In genomic region chr19:10786753-10787152, GRCm38 (mm10) we compare ENCODE assay signal across 19 mouse cellular contexts. TPM values are rescaled to one million over a fixed set of nuclear protein-coding genes. Genes with fewer than 3 reads are reported as not detected.
DNase-seq lines count a peak whose midpoint lies in the region; ATAC-seq and TF ChIP-seq lines count a peak whose summit lies in the region.
"Had no signal": no experiment of that assay in that cellular context is flagged by ENCODE, and none has a peak within 500 bp of the region (broad histone marks: within the 10 kb centered on the region; RNA-seq: fewer than 3 reads in every experiment).

No protein-coding gene starts in this region.

- no peaks in the 10 kb centered on the region for H3K36me3 ChIP-seq in spleen, adult 2 months (ENCODE audit: control insufficient read depth, insufficient read depth, low read length)
- H3K36me3 ChIP-seq in kidney, embryonic 15.5 days = no peaks in the 10 kb centered on the region
- H3K36me3 ChIP-seq: embryonic facial prominence, embryonic 12.5 days; heart, embryonic 13.5 days had no signal

- intact Hi-C loops in gastrocnemius, adult 2 months (cut with DNase I) = loop anchor here (5.0 kb wide), 1 partner anchor 91 kb away; no protein-coding TSS in a partner anchor
- intact Hi-C loops in gastrocnemius, postnatal 36 days (cut with DNase I) = no loop called here

- H3K9me3 ChIP-seq in kidney, embryonic 15.5 days (replicated peaks) = no peaks in the 10 kb centered on the region
- H3K9me3 ChIP-seq: embryonic facial prominence, embryonic 12.5 days; heart, embryonic 13.5 days had no signal

- WGBS in spleen, adult 2 months = 81% methylated on average over 6 of the region's 6 CpGs
- 78% methylated on average over 6 of the region's 6 CpGs for WGBS in kidney, embryonic 15.5 days

- H3K4me2 ChIP-seq in kidney, embryonic 15.5 days = no peak overlapping the region
- H3K4me2 ChIP-seq: embryonic facial prominence, embryonic 12.5 days; heart, embryonic 13.5 days had no signal

- peak; percentile 89 for DNase-seq in gastrocnemius, adult 2 months
- no peak for DNase-seq in gastrocnemius, postnatal 10 days
- no peak for DNase-seq in spleen, adult 2 months (ENCODE audit: low read depth in 1 of 2, low spot score in 2 of 2)
- no peak for DNase-seq in spleen, postnatal 14 days (ENCODE audit: low spot score in 2 of 2)
- DNase-seq in gastrocnemius, postnatal 36 days = peak; percentile 46 to 58
- peak; percentile 22 to 47 for DNase-seq in thymus, postnatal 36 days
- DNase-seq in c-Kit-positive CD71-positive TER-119-positive erythroid progenitor cells, embryonic 14.5 days (ENCODE audit: low spot score) = no peak
- DNase-seq: adrenal gland, adult 2 months; cerebellum, adult 18-20 months; liver; lung, adult 18-20 months; right cerebral cortex, postnatal 14 days had no signal

- H3K27ac ChIP-seq in gastrocnemius, adult 2 months = peak overlapping the region; percentile 84
- peak overlapping the region; percentile 48 for H3K27ac ChIP-seq in spleen, adult 2 months (ENCODE audit: insufficient read depth, low read length)
- no peak overlapping the region for H3K27ac ChIP-seq in kidney, embryonic 15.5 days
- H3K27ac ChIP-seq: embryonic facial prominence, embryonic 12.5 days; heart, embryonic 13.5 days had no signal

- no peak overlapping the region for H3K4me3 ChIP-seq in gastrocnemius, adult 2 months
- H3K4me3 ChIP-seq in spleen, adult 2 months (ENCODE audit: extremely low read depth, insufficient read depth, insufficient read length) = no peak overlapping the region
- no peak overlapping the region for H3K4me3 ChIP-seq in kidney, embryonic 15.5 days (replicated peaks)
- H3K4me3 ChIP-seq: embryonic facial prominence, embryonic 12.5 days; heart, embryonic 13.5 days had no signal

- H3K9ac ChIP-seq in kidney, embryonic 15.5 days = no peak overlapping the region
- H3K9ac ChIP-seq: embryonic facial prominence, embryonic 12.5 days; heart, embryonic 13.5 days had no signal

- no peaks in the 10 kb centered on the region for H3K27me3 ChIP-seq in spleen, adult 2 months (ENCODE audit: control insufficient read depth, insufficient read depth, low read length)
- no peaks in the 10 kb centered on the region for H3K27me3 ChIP-seq in kidney, embryonic 15.5 days
- H3K27me3 ChIP-seq: embryonic facial prominence, embryonic 12.5 days had no signal

- H3K4me1 ChIP-seq in spleen, adult 2 months (ENCODE audit: control insufficient read depth, insufficient read depth, insufficient read length) = peaks cover 34% of the 10 kb centered on the region; the same call in 1 of the 2 replicates
- peaks cover 26% of the 10 kb centered on the region for H3K4me1 ChIP-seq in kidney, embryonic 15.5 days

- no peak for ATAC-seq in kidney, embryonic 15.5 days (replicated peaks; ENCODE audit: low FRiP score)

- no peak for TF ChIP-seq CTCF in gastrocnemius, adult 2 months (IDR thresholded peaks at IDR 0.05)
- no peak for TF ChIP-seq CTCF in spleen, adult 2 months (IDR thresholded peaks at IDR 0.05; ENCODE audit: extremely low read depth, insufficient read depth, insufficient read length, insufficient replicate concordance)

- no peak for TF ChIP-seq POLR2A in spleen, adult 2 months (IDR thresholded peaks at IDR 0.05; ENCODE audit: low read depth, low read length)

RNA-seq across cellular contexts. Expression of gene Cd6, which starts 43.1 kb away (rescaled TPM):
- not detected for total RNA-seq in gastrocnemius, adult 2 months (2021)
- under 1 TPM in 1 of 2 experiments, not detected in 1; 0.26 TPM for total RNA-seq in gastrocnemius, postnatal 10 days (2021)
- polyA plus RNA-seq in spleen, adult 2 months (2012; rRNA removed) = 41.0 and 47.0 TPM in 2 replicates
- total RNA-seq in gastrocnemius, postnatal 36 days (2021) = under 1 TPM in 1 of 2 experiments, not detected in 1; 0.87 TPM
- polyA plus RNA-seq in kidney, embryonic 15.5 days (2015; fragmentation: Nextera tagmentation; extraction: Ambion mirVana) = 0.26 TPM in 1 of 2 replicates, not detected in the other
- total RNA-seq: adrenal gland, adult 2 months; midbrain, postnatal 0 days had no signal
- polyA plus RNA-seq: embryonic facial prominence, embryonic 12.5 days; neural tube, embryonic 11.5 days; testis, adult 2 months had no signal

RNA-seq across cellular contexts. Expression of gene Cd5, which starts 48.0 kb away (rescaled TPM):
- total RNA-seq in gastrocnemius, adult 2 months (2021) = not detected
- total RNA-seq in gastrocnemius, postnatal 10 days (2021) = under 1 TPM in 1 of 2 experiments, not detected in 1; 0.25 TPM
- polyA plus RNA-seq in spleen, adult 2 months (2012; rRNA removed) = 35.2 and 41.1 TPM in 2 replicates
- total RNA-seq in gastrocnemius, postnatal 36 days (2021) = under 1 TPM in 1 of 2 experiments, not detected in 1; 0.59 TPM
- 0.34 and 0.82 TPM in 2 replicates for polyA plus RNA-seq in kidney, embryonic 15.5 days (2015; fragmentation: Nextera tagmentation; extraction: Ambion mirVana)
- total RNA-seq: left cerebral cortex, postnatal 36 days had no signal

RNA-seq across cellular contexts. Expression of gene Slc15a3, which starts 52.8 kb away (rescaled TPM):
- under 1 TPM; 0.31 to 0.53 TPM for total RNA-seq in gastrocnemius, adult 2 months (2021)
- 1 to 10 TPM in 1 of 2 experiments, under 1 TPM in 1; 0.75 to 1.6 TPM for total RNA-seq in gastrocnemius, postnatal 10 days (2021)
- 39.7 and 45.4 TPM in 2 replicates for polyA plus RNA-seq in spleen, adult 2 months (2012; rRNA removed)
- under 1 TPM; 0.42 to 0.43 TPM for total RNA-seq in gastrocnemius, postnatal 36 days (2021)
- polyA plus RNA-seq in kidney, embryonic 15.5 days (2015; fragmentation: Nextera tagmentation; extraction: Ambion mirVana) = 0.31 and 0.39 TPM in 2 replicates

Comparison
In these comparisons a context has a peak if more than half of its experiments do, and no peak if none do; other contexts are left out.
1. DNase-seq: peak in gastrocnemius, adult 2 months (single experiment), gastrocnemius, postnatal 36 days (2 of 2) and thymus, postnatal 36 days (2 of 2); none in gastrocnemius, postnatal 10 days (single experiment), spleen, adult 2 months (0 of 2), spleen, postnatal 14 days (0 of 2) and c-Kit-positive CD71-positive TER-119-positive erythroid progenitor cells, embryonic 14.5 days (single experiment).